Mouse (Mus musculus): ENCODE measurements around the gene Xdh.

DNA sequence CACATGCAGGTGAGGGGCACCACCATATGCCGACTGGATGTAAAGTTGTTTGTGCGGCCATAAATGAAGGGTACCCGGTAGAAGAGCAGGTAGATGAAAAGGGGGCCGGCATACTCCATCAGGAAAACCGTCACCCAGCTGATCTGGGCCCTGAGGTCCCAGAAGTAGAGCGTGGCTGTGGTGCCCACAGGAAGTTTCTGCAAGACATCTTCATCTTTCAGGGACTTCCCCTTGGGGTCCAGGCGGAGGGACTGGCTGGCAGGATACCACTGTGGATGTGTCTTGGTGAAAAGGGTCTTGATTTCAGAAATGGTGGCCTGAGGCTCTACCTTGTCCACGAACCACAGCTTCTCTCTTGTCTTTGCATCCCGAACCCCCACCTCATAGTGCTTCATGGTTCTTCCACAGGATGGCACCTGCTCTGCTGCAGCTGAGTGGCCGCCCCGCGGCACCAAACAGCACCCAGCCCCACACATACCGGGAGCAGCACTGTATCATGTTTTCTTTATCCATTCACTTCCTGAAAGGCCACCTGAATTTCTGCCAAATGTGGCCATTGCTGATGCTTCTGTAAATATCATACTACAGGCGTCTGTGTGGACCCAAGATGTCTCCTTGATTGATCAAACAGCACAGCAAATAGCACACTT lies 78.9 kb downstream of the Xdh start:
- TF ChIP-seq POLR2A (IDR thresholded peaks at IDR 0.05; ENCODE audit: borderline replicate concordance, extremely low read depth, insufficient read depth, insufficient read length, poor library complexity, severe bottlenecking) (no peak), CTCF (IDR thresholded peaks at IDR 0.05; ENCODE audit: borderline replicate concordance, extremely low read depth, insufficient read depth, insufficient read length) (no peak)
